Mouse (Mus musculus): ENCODE measurements around the gene Cnpy2.

The Cnpy2 gene

DNA sequence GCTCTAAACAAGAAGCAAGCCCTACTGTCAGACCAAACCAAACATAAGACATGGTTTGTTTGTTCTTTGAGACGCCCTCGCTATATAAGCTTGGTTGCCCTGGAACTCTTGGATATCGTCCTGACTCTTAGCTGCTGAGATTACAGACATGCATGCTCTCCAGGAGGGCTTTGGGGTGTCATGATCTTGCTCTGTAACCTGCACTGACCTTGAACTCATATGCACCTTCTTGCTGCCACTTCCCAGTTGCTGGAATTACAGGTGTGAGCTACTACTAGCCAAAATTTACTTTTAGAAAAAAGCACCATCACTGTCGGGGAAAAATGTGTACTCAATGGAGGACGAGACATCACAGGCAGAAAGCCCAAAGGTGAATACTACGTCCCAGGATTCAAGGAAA lies 47.3 kb downstream of the Cnpy2 start:
- no peak for DNase-seq

DNA sequence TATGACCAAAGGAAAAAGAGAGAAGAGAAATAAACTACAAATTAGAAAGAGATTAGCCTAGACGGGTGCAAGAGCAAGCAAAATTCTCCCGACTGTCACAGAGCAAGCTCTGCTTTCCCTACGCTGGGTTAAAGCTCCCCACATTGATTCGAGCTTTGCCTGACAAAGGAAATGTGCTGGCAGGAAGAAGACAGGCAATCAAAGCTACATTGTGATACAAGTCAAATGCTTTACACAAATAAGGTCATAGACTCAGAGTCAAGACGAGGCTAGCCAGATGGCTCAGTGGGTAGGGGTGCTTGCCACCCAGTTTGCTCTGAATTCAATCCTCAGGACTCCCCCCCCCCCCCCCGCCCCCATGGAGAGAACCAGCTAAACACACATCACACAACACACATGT lies 47.8 kb downstream of the Cnpy2 start:
- no peak for DNase-seq

DNA sequence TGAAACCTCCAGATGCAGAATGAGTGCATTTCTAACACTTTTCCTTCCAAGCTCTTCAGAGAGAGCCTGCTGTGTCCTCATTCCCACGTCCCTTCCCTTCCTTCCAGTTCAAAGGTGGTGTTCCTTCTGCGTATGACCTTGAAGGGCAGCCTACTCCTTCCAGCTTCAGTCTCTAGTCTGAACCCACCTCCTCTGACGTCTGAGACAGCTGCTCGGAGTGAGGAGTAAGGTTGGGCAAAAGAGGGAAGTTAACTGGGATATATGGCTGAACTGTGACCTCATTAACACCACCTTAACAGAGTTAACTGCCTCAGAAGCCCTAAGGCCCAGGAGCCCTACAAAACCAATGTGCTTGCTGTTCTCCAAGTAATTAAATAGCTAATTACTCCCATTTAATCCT lies 48.3 kb downstream of the Cnpy2 start:
- DNase-seq: no peak

DNA sequence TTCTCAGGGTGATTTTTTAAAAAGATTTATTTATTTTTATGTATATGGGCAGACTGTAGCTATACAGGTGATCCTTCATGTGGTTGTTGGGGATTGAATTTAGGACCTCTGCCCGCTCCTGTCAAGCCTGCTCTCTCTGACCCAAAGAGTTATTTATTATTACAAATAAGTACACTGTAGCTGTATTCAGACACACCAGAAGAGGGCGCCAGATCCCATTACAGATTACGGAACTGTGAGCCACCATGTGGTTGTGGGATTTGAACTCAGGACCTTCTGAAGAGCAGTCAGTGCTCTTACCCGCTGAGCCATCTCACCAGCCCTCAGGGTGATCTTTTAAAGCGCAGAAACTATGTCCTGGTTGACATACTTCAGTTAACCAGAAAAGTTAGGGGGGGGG lies 49.9 kb downstream of the Cnpy2 start:
- no peak for DNase-seq

GRCm38 (mm10) chr10:128372989-128373748 lies 50.9 kb downstream of the Cnpy2 start:
- no peak for DNase-seq

GRCm38 (mm10) chr10:128374393-128374792 lies 52.1 kb downstream of the Cnpy2 start:
- no peak for DNase-seq

DNA sequence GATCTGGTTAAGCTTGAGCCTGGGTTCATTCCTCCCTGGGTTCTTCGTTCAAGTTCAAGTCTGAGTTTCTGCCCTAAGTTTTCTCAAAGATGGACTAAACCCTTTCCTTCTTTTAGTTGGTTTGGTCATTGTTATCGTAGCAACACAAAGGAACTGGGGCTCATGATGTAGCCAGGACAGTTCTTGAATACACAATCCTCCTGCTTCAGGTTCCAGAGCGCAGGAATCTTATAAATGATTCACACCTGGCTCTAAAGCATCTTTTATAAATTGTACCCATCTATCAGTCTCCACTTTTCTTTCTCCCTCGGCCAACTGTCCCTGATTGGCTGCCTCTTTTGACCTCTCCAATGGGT lies 53.8 kb downstream of the Cnpy2 start:
- DNase-seq: no peak

DNA sequence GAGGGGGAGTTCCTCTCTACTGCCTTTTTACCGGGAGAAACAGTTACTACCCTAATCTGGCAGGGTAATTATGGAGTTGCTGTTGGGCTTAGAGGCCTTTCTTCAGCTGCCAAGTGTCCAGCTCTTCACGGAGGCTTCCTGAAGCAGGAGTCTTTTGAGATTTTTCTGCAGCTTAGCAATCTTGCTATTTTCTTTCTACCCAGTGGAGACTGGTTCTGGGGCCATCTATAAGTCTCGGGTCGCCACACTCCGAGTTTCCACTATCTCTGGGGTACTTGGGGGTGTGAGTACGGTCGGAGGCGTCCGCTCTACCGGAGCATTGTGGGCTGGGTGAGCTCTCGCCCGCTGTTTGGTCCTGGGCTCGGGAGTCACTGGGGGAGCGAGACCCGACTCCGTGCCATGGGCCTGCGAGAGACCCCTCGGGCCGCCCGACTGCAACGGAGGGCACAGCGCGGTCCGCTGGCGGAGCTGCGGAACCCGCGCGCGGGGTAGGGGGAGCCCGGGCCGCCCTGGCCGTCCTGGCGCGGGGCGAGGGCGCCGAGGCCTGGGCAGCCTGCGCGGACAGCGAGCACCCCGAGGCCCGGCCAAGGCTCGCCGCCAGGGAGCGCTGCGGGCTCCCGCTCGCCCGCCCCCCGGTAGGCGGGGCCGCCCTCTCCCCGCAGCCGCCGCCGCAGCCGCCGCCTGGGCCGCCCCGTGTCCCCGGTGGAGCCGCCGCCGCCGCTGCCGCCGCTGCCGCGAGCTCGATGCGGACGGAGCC lies 54.4 kb downstream of the Cnpy2 start, which contains the start of gene Ankrd52:
TSS of gene Ankrd52 (plus strand) at position 661 of the 757 bp plus-strand sequence.
- DNase-seq: peak; percentile 83

Measured in right cerebral cortex, adult 18-20 months (tissue).